ENCODE assay signal across 8 mouse cellular contexts in genomic region chr17:45556107-45556489, GRCm38 (mm10). TPM values are rescaled to one million over a fixed set of nuclear protein-coding genes. Genes with fewer than 3 reads are reported as not detected.
DNase-seq lines count a peak whose midpoint lies in the region; ATAC-seq lines count a peak whose summit lies in the region.

No protein-coding gene starts in this region.

- no peak overlapping the region for H3K27ac ChIP-seq in liver, embryonic 13.5 days

- H3K4me2 ChIP-seq in liver, embryonic 13.5 days: peak overlapping the region; percentile 95

- WGBS in liver, embryonic 13.5 days (ENCODE audit: insufficient replicate concordance): 2% methylated on average over 14 of the region's 14 CpGs

- H3K9me3 ChIP-seq in erythroblast, embryonic 14.5 days (ENCODE audit: control insufficient read depth, low read length): no peaks in the 10 kb centered on the region
- H3K9me3 ChIP-seq in liver, embryonic 13.5 days (replicated peaks): no peaks in the 10 kb centered on the region

- peak; percentile 48 for DNase-seq in thymus, postnatal 14 days
- no peak for DNase-seq in thymus, postnatal 25 days
- no peak for DNase-seq in liver, embryonic 13.5 days
- no peak for DNase-seq in adrenal gland, postnatal 10 days
- no peak for DNase-seq in left cerebral cortex, adult 18-20 months (ENCODE audit: low spot score in 2 of 2)
- DNase-seq in layer of hippocampus, postnatal 25 days (ENCODE audit: extremely low spot score in 1 of 2, low spot score in 1 of 2): no peak

- ATAC-seq in erythroblast, adult 5-6 weeks (replicated peaks; ENCODE audit: low FRiP score, poor library complexity, severe bottlenecking): no peak
- no peak for ATAC-seq in liver, embryonic 13.5 days (ENCODE audit: low read depth)

- peak overlapping the region; percentile 71 for H3K9ac ChIP-seq in liver, embryonic 13.5 days

- peaks cover 14% of the 10 kb centered on the region for H3K4me1 ChIP-seq in erythroblast, embryonic 14.5 days (ENCODE audit: control insufficient read depth)
- peaks cover 37% of the 10 kb centered on the region for H3K4me1 ChIP-seq in liver, embryonic 13.5 days (replicated peaks)

- H3K36me3 ChIP-seq in erythroblast, embryonic 14.5 days (ENCODE audit: control insufficient read depth): no peaks in the 10 kb centered on the region
- no peaks in the 10 kb centered on the region for H3K36me3 ChIP-seq in liver, embryonic 13.5 days

- peak overlapping the region; percentile 64 for H3K4me3 ChIP-seq in erythroblast, embryonic 14.5 days (replicated peaks)
- H3K4me3 ChIP-seq in liver, embryonic 13.5 days (replicated peaks): peak overlapping the region; percentile 65

- peaks cover 71% of the 10 kb centered on the region for H3K27me3 ChIP-seq in erythroblast, embryonic 14.5 days (ENCODE audit: control insufficient read depth)
- peaks cover 65% of the 10 kb centered on the region for H3K27me3 ChIP-seq in liver, embryonic 13.5 days

RNA-seq across cellular contexts. Expression of gene Nfkbie, which starts 0.6 kb away (rescaled TPM):
- 0.02 and 0.06 TPM in 2 replicates for polyA plus RNA-seq in erythroblast, embryonic 14.5 days (2012)
- 1.5 and 1.7 TPM in 2 replicates for total RNA-seq in erythroblast, adult 5-6 weeks (2015; ENCODE audit: low replicate concordance)
- total RNA-seq in erythroblast, adult 5-6 weeks (2017; ENCODE audit: low replicate concordance): 1.1 and 1.5 TPM in 2 replicates
- 1.4 and 1.6 TPM in 2 replicates for polyA plus RNA-seq in liver, embryonic 13.5 days (2015; fragmentation: Nextera tagmentation; extraction: Ambion mirVana)
- total RNA-seq in adrenal gland, postnatal 10 days (2021): 1 to 10 TPM; 4.4 to 6.2 TPM
- 1 to 10 TPM; 1.8 to 2.8 TPM for total RNA-seq in left cerebral cortex, adult 18-20 months (2021)
- total RNA-seq in layer of hippocampus, postnatal 25 days (2021): 1 to 10 TPM; 2.6 to 3.2 TPM

RNA-seq across cellular contexts. Expression of gene Tmem151b, which starts 6.6 kb away (rescaled TPM):
- polyA plus RNA-seq in erythroblast, embryonic 14.5 days (2012): 0.01 TPM in 1 of 2 replicates, not detected in the other
- total RNA-seq in erythroblast, adult 5-6 weeks (2015; ENCODE audit: low replicate concordance): not detected in 2 replicates
- total RNA-seq in erythroblast, adult 5-6 weeks (2017; ENCODE audit: low replicate concordance): not detected in 2 replicates
- 0.14 and 0.17 TPM in 2 replicates for polyA plus RNA-seq in liver, embryonic 13.5 days (2015; fragmentation: Nextera tagmentation; extraction: Ambion mirVana)
- total RNA-seq in adrenal gland, postnatal 10 days (2021): 1 to 10 TPM; 1.2 to 3.1 TPM
- 100 to 1,000 TPM; 129 to 136 TPM for total RNA-seq in left cerebral cortex, adult 18-20 months (2021)
- 100 to 1,000 TPM; 113 to 114 TPM for total RNA-seq in layer of hippocampus, postnatal 25 days (2021)

RNA-seq across cellular contexts. Expression of gene Slc35b2, which starts 7.6 kb away (rescaled TPM):
- 1.7 TPM in 2 replicates for polyA plus RNA-seq in erythroblast, embryonic 14.5 days (2012)
- 16.5 and 25.2 TPM in 2 replicates for total RNA-seq in erythroblast, adult 5-6 weeks (2015; ENCODE audit: low replicate concordance)
- total RNA-seq in erythroblast, adult 5-6 weeks (2017; ENCODE audit: low replicate concordance): 2.2 and 21.7 TPM in 2 replicates
- polyA plus RNA-seq in liver, embryonic 13.5 days (2015; fragmentation: Nextera tagmentation; extraction: Ambion mirVana): 58.0 and 58.6 TPM in 2 replicates
- total RNA-seq in adrenal gland, postnatal 10 days (2021): 10 to 100 TPM; 65.9 TPM
- 10 to 100 TPM; 26.0 to 30.0 TPM for total RNA-seq in left cerebral cortex, adult 18-20 months (2021)
- 10 to 100 TPM; 36.1 to 38.7 TPM for total RNA-seq in layer of hippocampus, postnatal 25 days (2021)

RNA-seq across cellular contexts. Expression of gene Hsp90ab1, which starts 17.0 kb away (rescaled TPM):
- 36.9 and 62.9 TPM in 2 replicates for polyA plus RNA-seq in erythroblast, embryonic 14.5 days (2012)
- 192 and 222 TPM in 2 replicates for total RNA-seq in erythroblast, adult 5-6 weeks (2015; ENCODE audit: low replicate concordance)
- total RNA-seq in erythroblast, adult 5-6 weeks (2017; ENCODE audit: low replicate concordance): 246 and 293 TPM in 2 replicates
- polyA plus RNA-seq in liver, embryonic 13.5 days (2015; fragmentation: Nextera tagmentation; extraction: Ambion mirVana): 1,012 and 1,064 TPM in 2 replicates
- total RNA-seq in adrenal gland, postnatal 10 days (2021): 1,000 to 10,000 TPM; 1,111 to 1,198 TPM
- total RNA-seq in left cerebral cortex, adult 18-20 months (2021): 1,000 to 10,000 TPM; 1,506 to 1,598 TPM
- 1,000 to 10,000 TPM; 1,671 to 1,815 TPM for total RNA-seq in layer of hippocampus, postnatal 25 days (2021)

RNA-seq across cellular contexts. Expression of gene Tcte1, which starts 32.9 kb away (rescaled TPM):
- polyA plus RNA-seq in erythroblast, embryonic 14.5 days (2012): not detected in 2 replicates
- total RNA-seq in erythroblast, adult 5-6 weeks (2015; ENCODE audit: low replicate concordance): not detected in 2 replicates
- total RNA-seq in erythroblast, adult 5-6 weeks (2017; ENCODE audit: low replicate concordance): not detected in 2 replicates
- not detected in 2 replicates for polyA plus RNA-seq in liver, embryonic 13.5 days (2015; fragmentation: Nextera tagmentation; extraction: Ambion mirVana)
- total RNA-seq in adrenal gland, postnatal 10 days (2021): not detected
- 1 to 10 TPM in 1 of 2 experiments, under 1 TPM in 1; 0.94 to 1.4 TPM for total RNA-seq in left cerebral cortex, adult 18-20 months (2021)
- 1 to 10 TPM in 1 of 2 experiments, under 1 TPM in 1; 0.74 to 1.2 TPM for total RNA-seq in layer of hippocampus, postnatal 25 days (2021)

Comparison
In these comparisons a context has a peak if more than half of its experiments do, and no peak if none do; other contexts are left out.
1. RNA of gene Tmem151b, which starts 6.6 kb away (total RNA-seq): 129 to 136 TPM in left cerebral cortex, adult 18-20 months and 113 to 114 TPM in layer of hippocampus, postnatal 25 days; 1.2 to 3.1 TPM in adrenal gland, postnatal 10 days and not detected in erythroblast, adult 5-6 weeks; every median in the first group is over 10 times any median in the second.